Mouse (Mus musculus) hindbrain, embryonic 11.5 days (tissue): ENCODE measurements around the gene Flt3. TPM values are rescaled to one million over a fixed set of nuclear protein-coding genes. Genes with fewer than 3 reads are reported as not detected.

ENCODE experiments used
- ATAC-seq: fragments of 200-750 bp; cut with Nextera tagmentation; 2 replicates; pipeline ENCODE4 v1.8.0; 2017; ENCODE audit warnings: mild to moderate bottlenecking, moderate TSS enrichment, moderate library complexity; ENCODE audit not compliant: low FRiP score
- DNase-seq: peaks from one replicate; pipeline ENCODE4 v3.0.0-alpha.2; 2015; ENCODE audit warnings: low spot score
- H3K27ac ChIP-seq: fragments of 300-500 bp; sonication (generic); 2 replicates; pipeline ENCODE4 v1.5.1; 2014; ENCODE audit warnings: mild to moderate bottlenecking, low read depth, low read length
- H3K27me3 ChIP-seq: fragments of 300-500 bp; sonication (generic); 2 replicates; pipeline ENCODE4 v1.6.1; 2014; ENCODE audit warnings: mild to moderate bottlenecking, low read length, moderate library complexity, mixed read lengths; ENCODE audit not compliant: control insufficient read depth, insufficient read depth
- H3K36me3 ChIP-seq: fragments of 300-500 bp; sonication (generic); 2 replicates; pipeline ENCODE4 v1.6.1; 2014; ENCODE audit warnings: mild to moderate bottlenecking, low read length, moderate library complexity, mixed read lengths; ENCODE audit not compliant: control insufficient read depth, insufficient read depth
- H3K4me1 ChIP-seq: fragments of 300-500 bp; sonication (generic); replicated peaks from 2 replicates; pipeline ENCODE4 v1.6.1; 2014; ENCODE audit warnings: low read length, mixed read lengths; ENCODE audit not compliant: control insufficient read depth, insufficient read depth
- H3K4me2 ChIP-seq: fragments of 300-500 bp; sonication (generic); replicated peaks from 2 replicates; pipeline ENCODE4 v1.6.1; 2014; ENCODE audit warnings: mild to moderate bottlenecking, low read depth, low read length
- H3K4me3 ChIP-seq: fragments of 300-500 bp; sonication (generic); 2 replicates; pipeline ENCODE4 v1.5.1; 2014; ENCODE audit warnings: low read depth, low read length
- H3K9ac ChIP-seq: fragments of 300-500 bp; sonication (generic); 2 replicates; pipeline ENCODE4 v1.6.1; 2014; ENCODE audit warnings: low read depth, low read length
- H3K9me3 ChIP-seq: fragments of 300-500 bp; sonication (generic); 2 replicates; pipeline ENCODE4 v1.6.1; 2016; ENCODE audit warnings: low read length; ENCODE audit not compliant: control insufficient read depth
- WGBS: fragments of 180-500 bp; shearing (Covaris S2); extraction: QIAGEN DNeasy Blood & Tissue Kit; methylation state at CpG from one replicate; pipeline ENCODE4 v1.1.7; 2014; 5-methylcytosine and 5-hydroxymethylcytosine counted together
- polyA plus RNA-seq: library from polyadenylated mRNA; unstranded; fragments of >200 nt; fragmentation: Nextera tagmentation; extraction: Ambion mirVana; gene quantifications from 2 replicates; pipeline ENCODE4 v1.2.1, GENCODE M21; 2014

Gene Flt3
- polyA plus RNA-seq, 1 experiment from 2014 or later: 0.14 TPM

- Histone ChIP-seq H3K9me3 (no peaks in the 10 kb centered on the region), H3K27ac (no peak overlapping the region), H3K27me3 (peaks cover 89% of the 10 kb centered on the region), H3K4me3 (no peak overlapping the region), H3K4me2 (no peak overlapping the region), H3K4me1 (no peaks in the 10 kb centered on the region; the same call in 1 of the 2 replicates), H3K9ac (no peak overlapping the region), H3K36me3 (no peaks in the 10 kb centered on the region)
- WGBS: under 1% methylated on average over 25 of the region's 25 CpGs
- peak; percentile 57 for DNase-seq
- no peak for ATAC-seq
Observed at GRCm38 (mm10) chr5:147315432-147316075, 84.7 kb downstream of the Flt3 start.

- under 1% methylated on average over 39 of the region's 39 CpGs for WGBS
- DNase-seq (peak; percentile 58), ATAC-seq (no peak)
- no peak overlapping the region for H3K9ac ChIP-seq
- no peaks in the 10 kb centered on the region for H3K36me3 ChIP-seq
- H3K9me3 ChIP-seq: no peaks in the 10 kb centered on the region
- no peaks in the 10 kb centered on the region; the same call in 1 of the 2 replicates for H3K4me1 ChIP-seq
- no peak overlapping the region for H3K4me2 ChIP-seq
- H3K4me3 ChIP-seq: no peak overlapping the region
- H3K27ac ChIP-seq: no peak overlapping the region
- H3K27me3 ChIP-seq: peaks cover 94% of the 10 kb centered on the region
Observed at GRCm38 (mm10) chr5:147314646-147315431, 85.5 kb downstream of the Flt3 start.

GRCm38 (mm10) chr5:147312830-147313685, 87.2 kb downstream of the Flt3 start:
- Histone ChIP-seq H3K9me3 (no peaks in the 10 kb centered on the region), H3K27ac (no peak overlapping the region), H3K9ac (no peak overlapping the region), H3K36me3 (no peaks in the 10 kb centered on the region), H3K4me2 (no peak overlapping the region), H3K27me3 (peaks cover 100% of the 10 kb centered on the region), H3K4me1 (no peaks in the 10 kb centered on the region; the same call in 1 of the 2 replicates), H3K4me3 (no peak overlapping the region)
- DNase-seq: peak; percentile 52
- 2% methylated on average over 27 of the region's 27 CpGs for WGBS
- no peak for ATAC-seq

GRCm38 (mm10) chr5:147309786-147310185, 90.5 kb downstream of the Flt3 start:
- peaks cover 100% of the 10 kb centered on the region for H3K27me3 ChIP-seq
- H3K4me1 ChIP-seq: peaks cover 2% of the 10 kb centered on the region; the same call in 1 of the 2 replicates
- 4% methylated on average over 2 of the region's 2 CpGs for WGBS
- peak; percentile 21 for DNase-seq
- H3K4me3 ChIP-seq: no peak overlapping the region
- H3K27ac ChIP-seq: no peak overlapping the region
- ATAC-seq: no peak
- H3K9me3 ChIP-seq: no peaks in the 10 kb centered on the region
- no peak overlapping the region for H3K9ac ChIP-seq
- no peak overlapping the region for H3K4me2 ChIP-seq
- no peaks in the 10 kb centered on the region for H3K36me3 ChIP-seq

DNA sequence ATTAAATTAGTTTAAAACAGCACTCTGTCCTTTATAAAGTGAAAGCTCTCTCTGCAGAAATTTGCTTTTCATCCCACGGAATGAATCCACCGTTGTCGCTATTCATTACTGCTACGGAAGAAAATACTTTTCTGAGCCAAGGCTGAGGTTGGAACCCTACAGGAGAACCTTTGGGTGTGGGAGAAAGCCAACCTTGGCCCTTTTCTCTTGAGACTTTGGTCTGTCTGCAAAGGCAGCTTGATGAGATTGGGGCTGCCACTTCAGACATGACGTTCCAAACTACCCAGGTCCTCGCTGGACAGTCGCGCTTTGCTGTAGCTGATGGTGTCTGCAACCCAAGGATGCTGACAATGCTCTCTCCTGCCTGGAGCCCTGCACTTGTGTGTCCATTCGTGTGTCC, 91.8 kb downstream of the Flt3 start:
- DNase-seq (peak; percentile 33), ATAC-seq (no peak)
- Histone ChIP-seq H3K4me1 (peaks cover 7% of the 10 kb centered on the region; the same call in 1 of the 2 replicates), H3K9me3 (no peaks in the 10 kb centered on the region), H3K9ac (no peak overlapping the region), H3K27me3 (peaks cover 100% of the 10 kb centered on the region), H3K4me3 (no peak overlapping the region), H3K4me2 (no peak overlapping the region), H3K27ac (no peak overlapping the region), H3K36me3 (no peaks in the 10 kb centered on the region)
- 8% methylated on average over 9 of the region's 9 CpGs for WGBS

- H3K9me3 ChIP-seq: no peaks in the 10 kb centered on the region
- peak; percentile 54 for DNase-seq
- no peak overlapping the region for H3K4me3 ChIP-seq
- H3K4me2 ChIP-seq: no peak overlapping the region
- WGBS: under 1% methylated on average over 12 of the region's 12 CpGs
- H3K27me3 ChIP-seq: peaks cover 100% of the 10 kb centered on the region
- no peak overlapping the region for H3K27ac ChIP-seq
- H3K9ac ChIP-seq: no peak overlapping the region
- ATAC-seq: no peak
- H3K36me3 ChIP-seq: no peaks in the 10 kb centered on the region
- H3K4me1 ChIP-seq: peaks cover 7% of the 10 kb centered on the region; the same call in 1 of the 2 replicates
Observed at GRCm38 (mm10) chr5:147307398-147307785, 92.9 kb downstream of the Flt3 start.

DNA sequence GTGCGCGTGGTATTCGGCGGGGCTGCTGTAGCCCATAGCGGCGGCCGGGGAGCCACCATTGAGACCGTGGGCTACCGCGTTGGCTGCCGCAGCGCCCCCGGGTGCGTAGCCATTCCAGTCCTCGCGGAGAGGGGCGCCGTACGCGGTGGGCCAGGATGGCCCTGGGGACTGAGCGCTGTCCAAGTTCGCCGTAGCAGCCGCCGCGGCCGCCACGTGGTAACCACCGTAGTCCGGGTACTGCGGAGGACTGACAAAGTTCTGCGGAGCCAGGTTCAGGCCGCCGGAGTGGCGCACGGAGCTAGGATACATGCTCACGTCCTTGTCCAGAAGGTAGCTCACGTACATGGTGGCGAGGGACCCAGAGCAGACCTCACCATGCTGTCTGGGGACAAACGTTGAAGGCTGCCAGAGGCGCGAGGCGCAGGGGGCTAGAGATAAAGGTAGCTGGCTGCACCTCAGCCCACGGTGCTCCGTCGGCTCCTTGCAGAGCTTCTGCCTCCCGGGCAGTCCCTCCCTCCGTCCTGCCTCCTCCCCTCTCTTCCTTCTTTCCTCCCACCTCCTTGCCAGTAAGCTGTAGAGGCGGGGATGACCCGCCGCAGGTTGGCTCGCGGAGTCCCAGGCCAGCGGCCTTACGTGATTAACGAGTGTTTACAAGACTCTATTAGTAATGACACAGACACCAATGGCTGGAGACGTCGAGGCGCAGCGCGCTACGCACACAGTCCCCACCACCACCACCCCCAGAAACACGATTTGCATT, 93.5 kb downstream of the Flt3 start, which contains the start of gene Cdx2:
Cdx2 (minus strand) TSS at position 633 of the 760 bp plus-strand sequence.
- DNase-seq (peak; percentile 61), ATAC-seq (no peak)

More for the DNA sequence above, 93.5 kb downstream of the Flt3 start, which contains the start of gene Cdx2:
- peaks cover 100% of the 10 kb centered on the region for H3K27me3 ChIP-seq
- H3K36me3 ChIP-seq: no peaks in the 10 kb centered on the region
- no peaks in the 10 kb centered on the region for H3K9me3 ChIP-seq
- H3K4me3 ChIP-seq: no peak within 1 kb of the TSS
- no peak within 1 kb of the TSS for H3K9ac ChIP-seq
- under 1% methylated on average over 59 of the region's 63 CpGs for WGBS
- H3K27ac ChIP-seq: no peak within 1 kb of the TSS
- H3K4me1 ChIP-seq: peaks cover 7% of the 10 kb centered on the region; the same call in 1 of the 2 replicates
- no peak within 1 kb of the TSS for H3K4me2 ChIP-seq
